19 mouse cellular contexts compared by ENCODE assay signal in the genomic region with DNA sequence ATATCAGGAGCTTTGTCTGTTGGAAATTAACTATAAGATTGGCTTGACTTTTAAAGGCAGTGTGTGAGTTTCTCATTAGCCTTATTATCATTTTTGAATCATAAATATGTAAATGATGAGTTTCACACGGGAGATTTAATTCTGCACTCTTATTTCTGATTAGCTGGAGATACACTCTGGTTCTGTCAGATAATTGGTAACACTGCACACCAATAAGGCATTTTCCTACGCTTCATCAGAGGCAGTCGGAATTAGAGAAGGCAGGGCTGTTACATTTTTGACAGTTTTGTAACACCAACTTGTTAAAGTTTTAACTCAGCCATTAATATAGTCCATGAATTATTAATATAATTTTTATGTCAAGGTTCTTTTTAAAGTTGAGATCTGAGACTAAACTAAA.
"Had no signal": no experiment of that assay in that cellular context is flagged by ENCODE, and none has a peak within 500 bp of the region (broad histone marks: within the 10 kb centered on the region; RNA-seq: fewer than 3 reads in every experiment).

No protein-coding gene starts in this region.

- H3K27ac ChIP-seq: kidney, embryonic 15.5 days; left cerebral cortex, adult 2 months; liver, embryonic 13.5 days; neural tube, embryonic 13.5 days; stomach, embryonic 15.5 days had no signal

- H3K9ac ChIP-seq: kidney, embryonic 15.5 days; liver, embryonic 13.5 days; neural tube, embryonic 13.5 days; stomach, embryonic 15.5 days had no signal

- H3K4me2 ChIP-seq: kidney, embryonic 15.5 days; liver, embryonic 13.5 days; neural tube, embryonic 13.5 days; stomach, embryonic 15.5 days had no signal

- H3K9me3 ChIP-seq: kidney, embryonic 15.5 days; liver, embryonic 13.5 days; neural tube, embryonic 13.5 days; stomach, embryonic 15.5 days had no signal

- H3K27me3 ChIP-seq: kidney, embryonic 15.5 days; liver, embryonic 13.5 days; neural tube, embryonic 13.5 days; stomach, embryonic 15.5 days had no signal

- H3K4me1 ChIP-seq: kidney, embryonic 15.5 days; liver, embryonic 13.5 days; neural tube, embryonic 13.5 days; stomach, embryonic 15.5 days had no signal

- H3K36me3 ChIP-seq: kidney, embryonic 15.5 days; liver, embryonic 13.5 days; neural tube, embryonic 13.5 days; stomach, embryonic 15.5 days had no signal

- DNase-seq: kidney, adult 11 months; kidney, adult 8-10 months; kidney, postnatal 10 days; kidney, postnatal 36 days; layer of hippocampus, postnatal 36 days; liver, embryonic 13.5 days; lung, adult 2 months; lung, postnatal 14 days; lung, postnatal 4 days; retina, postnatal 1 day; right cerebral cortex, postnatal 25 days; spleen, adult 18-20 months; thymus, postnatal 14 days; thymus, postnatal 4 days had no signal

- H3K4me3 ChIP-seq: kidney, embryonic 15.5 days; left cerebral cortex, adult 2 months; liver, embryonic 13.5 days; myocyte; neural tube, embryonic 13.5 days; stomach, embryonic 15.5 days had no signal
